Mouse (Mus musculus): ENCODE results near the gene Acaa1b. TPM values are rescaled to one million over a fixed set of nuclear protein-coding genes. Genes with fewer than 3 reads are reported as not detected.
A peak's percentile ranks its signal among the peaks of the same experiment; 100 is the strongest.

Acaa1b gene
- total RNA-seq, 2 experiments from 2014 or later = 1.7 to 1.8 TPM

DNA sequence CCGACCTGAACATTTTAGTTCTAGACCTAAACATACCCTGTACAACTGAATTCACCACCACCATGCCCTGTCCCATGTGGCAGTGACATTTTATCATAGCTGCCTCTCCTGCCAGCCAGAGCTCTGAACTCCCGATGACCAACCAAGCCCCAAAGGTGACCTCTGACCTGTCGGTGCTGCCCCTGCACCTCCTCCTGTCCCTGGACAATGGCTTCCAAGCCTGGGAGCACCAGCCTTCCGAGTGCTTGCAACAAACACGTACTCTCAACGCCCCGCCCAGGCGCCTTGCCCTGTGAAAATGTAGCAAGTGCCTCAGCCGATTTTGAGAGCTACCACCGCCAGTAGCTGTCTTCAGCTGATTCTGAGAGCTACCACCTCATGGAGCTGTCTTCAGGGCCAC lies 11.8 kb downstream of the Acaa1b start:
- intact Hi-C loops (cut with DNase I) = no loop called here
- no peak for DNase-seq (ENCODE audit: low spot score)

DNA sequence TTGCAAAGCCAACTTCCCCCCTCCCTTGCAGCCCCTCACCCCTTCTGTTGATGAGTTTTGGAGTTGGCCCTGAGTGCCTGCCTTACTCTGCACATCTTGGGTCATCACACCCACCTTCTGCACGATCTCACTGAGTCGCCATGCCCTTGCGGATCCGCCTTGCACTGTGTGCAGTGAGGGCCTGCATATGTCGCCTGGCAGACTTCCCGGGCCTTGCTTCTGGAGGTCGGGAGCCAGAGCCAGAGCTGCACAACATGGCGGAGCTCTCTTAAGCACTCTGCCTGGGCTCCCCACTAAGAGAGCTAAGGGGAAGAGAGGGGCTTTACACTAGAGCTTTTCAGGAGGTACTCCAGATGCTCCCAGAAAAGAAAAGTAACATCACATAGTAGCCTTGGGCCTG lies 12.2 kb downstream of the Acaa1b start:
- DNase-seq (ENCODE audit: low spot score) = no peak
- intact Hi-C loops (cut with DNase I) = no loop called here

DNA sequence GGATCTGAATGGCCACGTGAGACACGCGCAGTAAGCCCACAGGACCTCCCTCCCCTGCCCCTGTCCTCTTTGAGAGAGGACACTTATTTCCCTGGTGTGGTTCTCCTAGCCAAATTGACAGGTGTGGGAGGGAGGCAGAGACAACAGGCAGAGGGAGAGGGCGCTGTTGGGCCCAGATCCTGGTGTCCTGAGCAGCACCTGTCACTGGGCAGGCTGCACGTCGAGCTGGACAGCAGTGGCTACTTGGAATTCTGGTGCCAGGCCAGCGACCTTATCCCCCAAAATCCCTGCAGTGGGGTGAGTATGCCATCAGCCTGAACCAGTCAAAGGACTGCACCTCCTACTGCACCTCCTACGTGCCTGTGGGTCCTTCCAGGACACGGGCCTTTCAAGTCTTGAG lies 13.5 kb downstream of the Acaa1b start:
- intact Hi-C loops (cut with DNase I) = no loop called here
- no peak for DNase-seq (ENCODE audit: low spot score)

DNA sequence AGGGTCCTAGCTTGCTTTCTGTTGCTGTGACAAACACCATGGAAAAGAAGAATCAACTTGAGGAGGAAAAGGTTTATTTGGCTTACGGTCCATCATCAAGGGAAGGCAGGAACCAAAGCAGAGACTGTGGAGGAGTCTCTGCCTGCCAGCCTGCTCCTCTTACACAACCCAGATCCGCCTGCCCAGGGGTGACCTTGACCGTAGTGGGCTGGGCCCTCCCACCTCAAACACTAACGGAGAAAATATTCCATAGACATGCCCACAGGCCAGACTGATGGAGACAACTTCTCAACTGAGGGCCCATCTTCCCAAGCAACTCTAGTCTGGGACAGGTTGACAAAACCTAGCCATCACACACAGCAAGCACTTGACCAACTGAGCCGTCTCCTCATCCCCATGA lies 14.8 kb downstream of the Acaa1b start:
- no peak for DNase-seq (ENCODE audit: low spot score)
- intact Hi-C loops (cut with DNase I) = no loop called here

DNA sequence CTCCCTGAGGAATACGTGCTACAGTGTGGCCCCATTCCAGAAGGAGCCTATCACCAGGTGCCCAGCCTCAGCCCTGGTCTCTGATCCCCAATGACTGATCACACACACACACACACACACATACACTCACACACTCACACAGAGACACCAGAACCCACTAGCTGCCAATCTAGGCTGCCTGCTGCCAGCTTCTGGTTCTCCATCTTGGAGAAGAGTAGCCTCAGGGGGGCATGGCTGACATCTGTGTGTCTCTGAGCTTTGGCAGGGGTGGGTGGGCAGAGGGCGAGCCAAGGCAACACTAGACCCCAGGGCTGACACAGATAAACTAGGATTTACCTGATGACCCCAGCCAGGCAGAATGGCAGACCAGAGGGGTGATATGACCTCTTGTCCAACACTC lies 18.1 kb downstream of the Acaa1b start:
- intact Hi-C loops (cut with DNase I) = no loop called here
- DNase-seq (ENCODE audit: low spot score) = no peak

DNA sequence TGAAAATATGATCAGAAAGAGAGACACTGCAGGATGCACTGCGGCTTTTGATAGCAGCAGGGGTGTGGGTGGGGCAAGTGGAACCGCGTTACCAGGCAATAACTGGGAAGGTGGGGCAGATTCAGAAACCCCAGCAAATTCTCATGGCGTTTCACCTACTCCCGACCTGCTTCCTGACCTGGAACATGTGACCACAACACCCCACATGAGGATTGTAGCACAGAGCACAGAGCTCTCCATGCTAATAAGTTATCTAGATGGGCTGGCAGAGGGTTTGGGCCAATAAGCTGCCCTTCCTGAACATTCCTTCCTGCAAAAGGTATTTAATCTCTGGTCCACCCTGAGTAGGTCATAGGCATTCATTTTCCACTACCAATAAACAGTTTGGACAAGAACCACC lies 26.2 kb downstream of the Acaa1b start:
- no peak for DNase-seq (ENCODE audit: low spot score)
- intact Hi-C loops (cut with DNase I) = no loop called here

DNA sequence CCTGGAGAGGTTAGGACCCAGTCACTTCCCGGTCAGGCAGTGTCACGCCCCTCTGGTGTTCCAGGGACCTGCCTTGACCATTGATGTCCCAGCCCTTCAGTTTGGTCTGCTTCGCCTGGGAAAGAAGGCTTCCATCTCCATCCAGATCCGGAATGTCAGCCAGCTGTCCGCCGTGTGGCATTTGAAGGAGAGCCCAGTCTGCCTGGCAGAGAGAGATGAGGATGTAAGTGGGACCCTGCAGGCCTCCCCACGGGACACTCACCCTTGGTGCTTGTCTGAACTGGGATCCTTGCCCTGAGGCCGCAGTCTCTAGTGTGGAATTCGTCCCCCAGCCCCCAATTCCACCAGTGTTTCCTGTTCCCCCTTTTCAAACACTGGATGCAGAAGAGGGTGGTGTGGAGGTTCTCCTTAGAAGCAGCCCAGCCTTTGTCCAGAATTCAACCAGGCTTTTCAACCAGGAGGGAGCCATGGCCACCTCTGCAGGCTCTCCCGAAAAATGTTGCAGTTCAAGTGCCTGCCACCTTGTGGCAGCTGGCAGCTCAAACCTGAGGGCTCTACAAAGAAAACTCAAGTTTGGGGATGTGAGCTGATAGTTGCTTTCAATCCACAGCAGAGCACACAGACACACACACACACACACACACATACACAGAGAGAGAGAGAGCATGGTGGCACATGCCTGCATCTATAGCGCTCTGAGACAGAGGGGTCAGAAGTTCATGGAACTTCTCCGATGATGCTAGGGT lies 28.3 kb downstream of the Acaa1b start:
- intact Hi-C loops (cut with DNase I) = no loop called here
- no peak for DNase-seq (ENCODE audit: low spot score)

DNA sequence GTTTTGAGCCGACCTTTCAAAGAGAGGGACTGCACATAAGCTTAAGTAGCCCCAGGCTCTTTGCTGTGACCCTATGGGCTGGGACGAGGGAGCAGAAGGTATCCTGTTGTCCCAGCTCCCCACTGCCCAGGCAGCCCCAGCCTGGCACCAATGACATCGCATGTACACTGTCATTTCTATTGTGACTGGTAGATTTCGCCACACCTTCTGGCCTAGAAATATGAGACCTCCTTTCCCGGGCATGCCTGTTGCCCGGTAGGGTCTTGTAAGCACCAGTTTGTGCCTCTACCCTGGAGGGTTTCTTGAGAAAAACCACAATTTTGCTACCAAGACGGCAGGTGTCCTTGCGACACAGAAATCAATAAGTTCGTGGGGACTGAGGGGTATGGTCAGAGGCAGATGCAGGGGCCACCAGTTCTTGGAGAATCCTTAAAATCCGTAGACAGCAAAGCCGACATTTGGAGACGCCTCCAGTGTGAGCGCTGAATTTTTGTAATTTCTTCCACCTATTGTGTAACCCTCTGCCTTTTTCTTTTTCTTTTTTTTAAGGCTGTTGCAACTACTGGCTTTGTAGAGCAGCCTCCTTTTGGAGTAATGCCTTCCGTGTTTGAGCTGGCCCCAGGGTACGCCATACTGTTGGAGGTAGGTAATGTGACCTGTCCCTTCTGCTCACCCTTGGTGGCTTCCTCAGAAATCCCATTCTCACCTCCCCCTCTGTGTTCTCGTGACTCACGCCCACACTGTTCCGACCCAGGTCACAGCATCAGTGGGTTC lies 34.1 kb downstream of the Acaa1b start:
- intact Hi-C loops (cut with DNase I) = no loop called here
- no peak for DNase-seq (ENCODE audit: low spot score)

DNA sequence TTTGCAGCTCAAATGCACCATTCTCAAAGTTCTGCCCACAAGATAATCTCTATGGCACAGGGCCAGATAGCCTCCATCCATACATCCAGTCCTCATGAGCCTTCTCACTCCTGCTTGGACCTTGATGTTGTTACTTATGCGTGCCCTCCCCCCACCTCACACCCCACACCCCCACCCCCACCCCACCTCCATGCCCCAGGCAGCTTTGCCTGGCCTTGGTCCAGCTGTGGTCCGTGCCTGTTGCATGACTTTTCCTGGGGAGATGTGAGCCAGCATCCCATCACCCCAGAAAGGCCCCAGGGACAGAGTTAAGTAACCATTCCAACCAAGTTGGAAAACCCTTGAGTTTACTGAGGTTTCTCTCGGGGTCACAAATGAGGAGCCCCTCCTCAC lies 36.7 kb downstream of the Acaa1b start:
- DNase-seq (ENCODE audit: low spot score) = no peak
- intact Hi-C loops (cut with DNase I) = no loop called here

DNA sequence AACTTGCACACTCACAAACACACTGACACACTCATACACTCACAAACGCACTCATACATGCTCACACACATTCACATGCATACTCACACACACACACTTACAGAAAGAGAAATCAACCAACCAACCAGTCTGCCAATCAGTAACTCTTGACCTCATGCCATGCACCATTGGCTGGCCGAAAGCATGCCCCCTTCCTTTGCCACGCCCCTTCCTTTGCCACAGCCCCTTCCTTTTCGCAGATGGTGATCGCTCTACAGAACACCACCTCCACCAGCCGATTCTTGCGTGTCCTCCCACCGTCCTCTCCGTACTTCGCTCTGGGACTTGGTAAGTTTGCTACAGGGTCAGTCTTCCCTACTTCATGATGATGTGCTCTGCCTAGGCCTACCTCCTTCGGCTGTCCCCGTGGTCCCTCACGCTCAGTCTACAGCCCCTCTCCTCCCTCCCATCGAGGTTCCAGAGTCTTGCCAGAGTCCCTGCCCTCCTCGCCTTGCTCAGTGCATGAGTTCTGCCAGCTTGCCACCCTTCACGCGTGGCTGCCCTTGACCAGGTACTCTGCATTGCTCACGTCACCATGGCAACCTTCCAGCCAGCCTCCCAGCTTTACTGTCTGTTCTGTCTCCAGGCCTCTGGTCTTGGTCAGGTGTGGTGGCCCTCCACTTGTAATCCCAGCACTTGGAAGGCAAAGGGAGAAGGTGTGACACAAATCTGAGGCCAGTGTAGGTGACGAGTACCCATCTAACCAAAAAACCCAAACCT lies 37.3 kb downstream of the Acaa1b start:
- intact Hi-C loops (cut with DNase I) = no loop called here
- no peak for DNase-seq (ENCODE audit: low spot score)

DNA sequence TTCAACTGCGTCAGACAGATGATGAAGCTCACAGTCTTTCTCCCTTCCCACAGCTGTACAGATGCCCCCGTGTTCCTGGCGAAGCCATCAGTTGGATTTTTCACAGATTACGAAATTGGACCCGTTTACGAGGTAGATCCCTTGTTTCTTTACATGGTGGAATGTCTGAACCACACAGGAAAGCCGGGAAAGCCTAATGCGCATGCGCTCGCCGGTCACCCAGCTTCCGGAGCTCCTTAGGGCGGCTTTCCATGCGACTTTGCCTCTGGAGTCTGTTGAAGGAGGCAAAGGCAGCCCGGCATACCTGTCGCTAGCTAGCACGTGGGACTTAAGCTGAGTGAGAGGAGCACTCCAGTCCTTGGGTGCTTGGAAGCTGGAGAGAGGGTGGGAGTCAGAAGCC lies 42.0 kb downstream of the Acaa1b start:
- intact Hi-C loops (cut with DNase I) = no loop called here
- DNase-seq (ENCODE audit: low spot score) = no peak

DNA sequence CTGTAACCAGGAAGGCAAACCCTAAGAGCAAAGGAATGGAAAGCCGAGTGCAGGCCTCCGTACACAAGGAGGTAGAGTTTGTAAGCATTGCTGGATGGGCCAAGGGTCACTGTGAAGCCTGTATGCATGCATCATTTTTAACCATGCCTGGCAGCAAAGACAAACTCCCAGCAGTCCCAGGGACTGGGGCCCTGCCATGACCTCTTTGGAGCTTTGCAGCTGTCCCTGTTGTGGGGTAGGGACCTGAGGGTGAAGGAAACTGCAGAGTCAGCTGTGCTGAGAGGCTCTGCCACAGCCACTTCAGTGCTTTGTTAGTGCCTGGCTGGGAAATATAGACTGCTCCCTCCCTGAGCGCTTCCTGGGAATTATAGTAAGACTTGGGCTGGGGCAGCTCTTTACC lies 46.3 kb downstream of the Acaa1b start:
- intact Hi-C loops (cut with DNase I) = no loop called here
- no peak for DNase-seq (ENCODE audit: low spot score)

DNA sequence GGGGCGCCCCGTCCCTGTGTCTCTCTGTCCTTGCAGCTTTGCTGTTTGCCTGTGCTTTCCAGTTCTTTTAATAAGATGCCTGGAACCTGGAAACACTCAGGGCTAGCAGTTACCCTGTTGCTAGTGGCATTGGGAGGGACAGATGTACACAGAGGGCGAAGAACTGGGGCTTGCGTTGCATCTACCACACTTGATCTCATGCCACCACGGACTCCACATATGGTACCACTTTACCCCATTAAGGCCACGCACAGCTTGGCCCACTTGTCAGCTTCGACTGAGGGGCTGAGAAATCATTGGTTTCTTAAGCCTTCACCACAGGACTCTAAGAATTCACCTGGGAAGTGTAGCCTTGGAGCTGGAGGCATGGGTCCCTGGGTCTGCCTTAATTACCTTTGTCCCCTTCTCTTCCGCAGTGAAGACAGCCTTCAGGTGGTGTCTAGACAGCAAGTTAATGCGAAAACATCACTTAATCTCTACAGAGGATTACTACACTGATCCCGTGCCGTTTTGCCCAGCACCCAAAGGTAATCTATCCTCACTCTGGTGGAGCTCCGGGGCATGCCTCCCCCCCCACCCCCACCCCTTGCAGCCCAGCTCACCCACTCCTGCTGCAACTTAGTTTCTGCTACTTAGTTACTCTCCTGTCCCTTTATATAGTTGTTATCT lies 47.1 kb downstream of the Acaa1b start:
- intact Hi-C loops (cut with DNase I) = no loop called here
- DNase-seq (ENCODE audit: low spot score) = no peak

DNA sequence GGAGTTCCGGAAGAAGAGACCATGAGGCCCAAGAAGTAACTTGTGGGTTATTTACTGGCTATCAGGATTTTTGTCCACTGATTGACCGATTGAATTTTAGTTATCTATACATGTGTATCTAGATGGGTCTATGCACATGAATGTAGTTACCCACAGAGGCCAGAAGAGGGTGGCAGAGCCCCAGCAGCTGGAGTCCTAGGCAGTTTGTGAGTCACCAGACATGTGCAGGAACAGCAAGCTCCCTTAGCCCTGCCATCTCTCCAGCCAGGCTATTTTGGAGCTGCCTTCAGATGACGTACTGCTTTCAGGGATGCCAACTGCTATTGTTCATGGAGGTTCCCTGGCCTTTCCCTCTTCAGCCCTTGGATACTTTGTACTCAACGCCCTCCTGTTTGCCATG lies 49.3 kb downstream of the Acaa1b start:
- DNase-seq (ENCODE audit: low spot score) = no peak
- intact Hi-C loops (cut with DNase I) = no loop called here

DNA sequence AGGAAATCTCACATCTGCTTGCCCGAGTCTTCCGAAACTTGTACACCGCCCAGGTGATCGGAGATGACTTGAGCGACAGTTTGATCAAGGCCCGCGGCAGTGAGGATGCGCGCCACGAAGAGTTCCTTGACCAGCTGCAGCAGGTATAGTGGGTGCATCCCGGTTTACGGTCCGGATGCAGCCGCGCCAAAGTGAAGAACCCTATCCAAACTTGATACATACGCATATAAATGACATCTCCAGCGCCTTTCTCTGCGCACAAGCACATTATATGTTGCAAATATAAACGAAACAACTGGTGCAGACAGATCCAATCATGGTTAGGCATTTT lies 54.1 kb downstream of the Acaa1b start:
- intact Hi-C loops (cut with DNase I) = no loop called here
- no peak for DNase-seq (ENCODE audit: low spot score)

DNA sequence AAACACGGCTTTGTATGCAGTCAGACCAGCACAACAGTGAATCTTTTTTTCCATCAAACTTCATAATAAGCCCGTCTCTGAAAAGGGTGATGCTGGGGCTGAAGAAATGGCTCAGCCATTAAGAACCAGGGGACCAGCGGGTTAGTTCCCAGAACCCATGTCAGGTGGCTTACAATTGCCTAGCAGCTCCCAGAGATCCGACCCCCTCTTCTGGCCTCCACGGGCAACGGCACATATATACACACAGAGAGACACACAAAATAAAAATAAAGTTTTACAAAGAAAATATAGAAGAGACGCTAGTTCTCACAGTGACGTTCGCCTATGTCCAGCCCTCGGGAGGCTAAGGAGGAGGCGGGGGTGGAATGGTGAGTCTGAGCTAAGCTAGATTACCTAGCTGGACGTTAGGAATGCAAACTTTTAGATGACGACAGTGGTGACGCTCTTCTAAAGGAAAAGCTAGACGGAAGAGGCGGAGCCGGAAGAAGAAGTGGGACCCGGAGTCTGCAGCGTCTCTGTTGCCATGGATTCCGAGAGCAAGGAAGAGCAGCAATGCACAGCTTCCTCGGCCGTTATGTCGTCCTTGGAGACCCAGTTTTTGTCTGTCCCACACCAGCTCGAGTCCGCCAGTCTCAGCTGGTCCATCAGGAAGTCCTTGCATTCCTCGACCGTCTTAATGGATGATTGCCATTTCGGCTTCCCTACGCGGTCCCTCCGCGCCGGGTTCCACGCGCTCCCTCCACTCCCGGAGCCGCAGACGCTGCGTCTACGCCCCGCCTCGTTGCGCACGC lies 54.7 kb downstream of the Acaa1b start, which contains the start of gene Dlec1:
Gene Dlec1 (plus strand): TSS at position 487 of the 791 bp plus-strand sequence.
- peak; percentile 57 for DNase-seq (ENCODE audit: low spot score)
- intact Hi-C loops (cut with DNase I) = no loop called here

DNA sequence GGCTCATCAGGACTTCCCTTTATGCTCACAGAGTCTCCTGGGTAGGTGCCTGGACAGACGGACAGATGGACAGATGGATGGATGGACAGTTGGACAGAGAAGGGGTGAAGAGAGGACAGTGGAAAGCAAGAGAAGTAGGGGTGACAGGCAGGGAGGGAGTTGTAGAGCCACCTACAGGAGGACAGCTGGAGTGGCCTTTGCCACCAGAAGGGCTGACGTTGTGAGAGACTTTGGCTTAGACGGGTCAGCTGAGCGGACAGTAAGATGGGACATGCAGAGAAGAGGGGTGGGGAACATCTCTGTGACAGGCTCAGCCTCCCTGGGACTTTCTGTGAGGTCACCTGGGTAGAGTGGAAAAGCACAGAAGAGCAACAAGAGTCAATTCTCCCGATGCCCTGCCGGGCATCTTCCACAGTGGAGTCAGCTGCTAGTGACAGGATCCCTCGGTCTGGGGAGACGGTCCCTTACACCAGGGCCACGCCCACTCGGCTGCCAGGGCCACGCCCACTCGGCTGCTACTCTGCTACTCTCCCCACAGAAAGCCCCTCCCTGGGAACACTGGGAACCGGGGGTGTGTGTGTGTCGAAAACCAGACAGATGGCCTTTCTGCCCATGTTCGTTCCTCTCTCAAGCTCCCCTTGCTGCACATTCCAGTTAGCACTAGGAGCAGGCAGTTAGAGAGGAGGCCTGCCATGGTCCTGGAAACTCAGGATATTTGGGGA lies 56.6 kb downstream of the Acaa1b start:
- no peak for DNase-seq (ENCODE audit: low spot score)
- intact Hi-C loops (cut with DNase I) = no loop called here

All from heart, postnatal 25 days (tissue).